Comparison of ENCODE assay signal across 14 mouse cellular contexts in genomic region chr16:23258429-23258822, GRCm38 (mm10). TPM values are rescaled to one million over a fixed set of nuclear protein-coding genes. Genes with fewer than 3 reads are reported as not detected.
DNase-seq lines count a peak whose midpoint lies in the region; ATAC-seq and TF ChIP-seq lines count a peak whose summit lies in the region.
"Had no signal": no experiment of that assay in that cellular context is flagged by ENCODE, and none has a peak within 500 bp of the region (broad histone marks: within the 10 kb centered on the region; RNA-seq: fewer than 3 reads in every experiment).

No protein-coding gene starts in this region.

- H3K4me2 ChIP-seq in lung, embryonic 16.5 days (ENCODE audit: low read depth, low read length): no peak overlapping the region
- H3K4me2 ChIP-seq in hindbrain, embryonic 12.5 days (replicated peaks): no peak overlapping the region
- no peak overlapping the region for H3K4me2 ChIP-seq in midbrain, embryonic 15.5 days

- peaks cover 5% of the 10 kb centered on the region; the same call in 1 of the 2 replicates for H3K36me3 ChIP-seq in lung, embryonic 16.5 days (ENCODE audit: control insufficient read depth, insufficient read depth, low read length)
- no peaks in the 10 kb centered on the region for H3K36me3 ChIP-seq in hindbrain, embryonic 12.5 days
- H3K36me3 ChIP-seq in midbrain, embryonic 15.5 days (replicated peaks): no peaks in the 10 kb centered on the region
- no peaks in the 10 kb centered on the region for H3K36me3 ChIP-seq in thymus, adult 2 months (ENCODE audit: control insufficient read depth, insufficient read depth, low read length)

- intact Hi-C loops in gastrocnemius, adult 2 months (cut with DNase I): no loop called here

- no peak for TF ChIP-seq POLR2A in thymus, adult 2 months (IDR thresholded peaks at IDR 0.05; ENCODE audit: control insufficient read depth, extremely low read depth, insufficient read depth, low read length, poor library complexity)

- 15% methylated on average over 7 of the region's 7 CpGs for WGBS in lung, embryonic 16.5 days
- WGBS in hindbrain, embryonic 12.5 days: 5% methylated on average over 7 of the region's 7 CpGs
- 4% methylated on average over 7 of the region's 7 CpGs for WGBS in midbrain, embryonic 15.5 days
- 89% methylated on average over 7 of the region's 7 CpGs for WGBS in thymus, adult 2 months

- no peak for DNase-seq in gastrocnemius, adult 2 months
- DNase-seq in gastrocnemius, adult 8-10 months (ENCODE audit: low spot score in 2 of 2): no peak
- DNase-seq in lung, adult 18-20 months: no peak
- DNase-seq in layer of hippocampus, postnatal 36 days: no peak
- no peak for DNase-seq in thymus, adult 2 months
- DNase-seq: cerebellum, adult 8-10 months; gastrocnemius, postnatal 36 days; kidney, postnatal 14 days; right cerebral cortex, postnatal 25 days had no signal

- H3K4me1 ChIP-seq in lung, embryonic 16.5 days (replicated peaks; ENCODE audit: control insufficient read depth, insufficient read depth, low read length): peaks cover 34% of the 10 kb centered on the region
- peaks cover 56% of the 10 kb centered on the region for H3K4me1 ChIP-seq in hindbrain, embryonic 12.5 days
- H3K4me1 ChIP-seq in midbrain, embryonic 15.5 days: peaks cover 26% of the 10 kb centered on the region
- H3K4me1 ChIP-seq in thymus, adult 2 months (replicated peaks; ENCODE audit: control insufficient read depth, insufficient read depth, low read length): peaks cover 37% of the 10 kb centered on the region

- H3K27ac ChIP-seq in gastrocnemius, adult 2 months: peak overlapping the region; percentile 62; the same call in 1 of the 2 replicates
- H3K27ac ChIP-seq in lung, embryonic 16.5 days (ENCODE audit: low read length): peak overlapping the region; percentile 34
- H3K27ac ChIP-seq in hindbrain, embryonic 12.5 days: peak overlapping the region; percentile 81
- peak overlapping the region; percentile 38; the same call in 1 of the 2 replicates for H3K27ac ChIP-seq in midbrain, embryonic 15.5 days
- H3K27ac ChIP-seq in thymus, adult 2 months (ENCODE audit: control insufficient read depth, insufficient read depth, low read length): no peak overlapping the region
- H3K27ac ChIP-seq: macrophage; neural tube, embryonic 12.5 days had no signal

- peak overlapping the region; percentile 36; the same call in 1 of the 2 replicates for H3K9ac ChIP-seq in lung, embryonic 16.5 days (ENCODE audit: low read length)
- H3K9ac ChIP-seq in hindbrain, embryonic 12.5 days: no peak overlapping the region
- H3K9ac ChIP-seq in midbrain, embryonic 15.5 days: no peak overlapping the region
- H3K9ac ChIP-seq: neural tube, embryonic 12.5 days had no signal

- no peak for ATAC-seq in lung, embryonic 16.5 days (ENCODE audit: low read depth)
- peak; percentile 36; the same call in 1 of the 2 replicates for ATAC-seq in hindbrain, embryonic 12.5 days (ENCODE audit: low FRiP score)
- ATAC-seq in midbrain, embryonic 15.5 days (replicated peaks): peak; percentile 38; the same call in 1 of the 2 replicates

- TF ChIP-seq CTCF in gastrocnemius, adult 2 months (IDR thresholded peaks at IDR 0.05): no peak
- TF ChIP-seq CTCF in thymus, adult 2 months (IDR thresholded peaks at IDR 0.05; ENCODE audit: borderline replicate concordance, control insufficient read depth, extremely low read depth, insufficient read depth, low read length, poor library complexity): no peak

- H3K4me3 ChIP-seq in gastrocnemius, adult 2 months: no peak overlapping the region
- no peak overlapping the region for H3K4me3 ChIP-seq in lung, embryonic 16.5 days (ENCODE audit: low read length)
- H3K4me3 ChIP-seq in hindbrain, embryonic 12.5 days: no peak overlapping the region
- H3K4me3 ChIP-seq in midbrain, embryonic 15.5 days: no peak overlapping the region
- H3K4me3 ChIP-seq in thymus, adult 2 months (ENCODE audit: control insufficient read depth, insufficient read depth, low read length): no peak overlapping the region
- H3K4me3 ChIP-seq: neural tube, embryonic 12.5 days had no signal

- no peaks in the 10 kb centered on the region for H3K9me3 ChIP-seq in lung, embryonic 16.5 days (ENCODE audit: control insufficient read depth, low read length)
- no peaks in the 10 kb centered on the region for H3K9me3 ChIP-seq in hindbrain, embryonic 12.5 days (replicated peaks)
- no peaks in the 10 kb centered on the region for H3K9me3 ChIP-seq in midbrain, embryonic 15.5 days
- H3K9me3 ChIP-seq: neural tube, embryonic 12.5 days had no signal

- no peaks in the 10 kb centered on the region for H3K27me3 ChIP-seq in lung, embryonic 16.5 days (ENCODE audit: control insufficient read depth, insufficient read depth, low read depth, low read length)
- H3K27me3 ChIP-seq in hindbrain, embryonic 12.5 days: no peaks in the 10 kb centered on the region
- H3K27me3 ChIP-seq in midbrain, embryonic 15.5 days (replicated peaks): no peaks in the 10 kb centered on the region
- no peaks in the 10 kb centered on the region for H3K27me3 ChIP-seq in thymus, adult 2 months (ENCODE audit: control insufficient read depth, insufficient read depth, low read length)
- H3K27me3 ChIP-seq: neural tube, embryonic 12.5 days had no signal

RNA-seq across cellular contexts. Expression of gene St6gal1, which starts 33.9 kb away (rescaled TPM):
- total RNA-seq in gastrocnemius, adult 2 months (2021): 1 to 10 TPM; 2.6 to 3.5 TPM
- 1 to 10 TPM; 1.6 to 4.1 (median 3.4) TPM for total RNA-seq in gastrocnemius, adult 8-10 months (2022)
- polyA plus RNA-seq in lung, embryonic 16.5 days (2015; fragmentation: Nextera tagmentation; extraction: Ambion mirVana): 49.0 and 56.2 TPM in 2 replicates
- 38.7 and 40.0 TPM in 2 replicates for polyA plus RNA-seq in hindbrain, embryonic 12.5 days (2016; fragmentation: Nextera tagmentation; extraction: Ambion mirVana)
- polyA plus RNA-seq in midbrain, embryonic 15.5 days (2015; fragmentation: Nextera tagmentation; extraction: Ambion mirVana): 27.9 and 29.4 TPM in 2 replicates
- 10 to 100 TPM; 16.5 to 18.1 TPM for total RNA-seq in layer of hippocampus, postnatal 36 days (2021)
- polyA plus RNA-seq in thymus, adult 2 months (2012; rRNA removed): 30.7 and 33.2 TPM in 2 replicates
